Mouse (Mus musculus): Measurements from ENCODE around the gene Schip1.

The Schip1 gene

DNA sequence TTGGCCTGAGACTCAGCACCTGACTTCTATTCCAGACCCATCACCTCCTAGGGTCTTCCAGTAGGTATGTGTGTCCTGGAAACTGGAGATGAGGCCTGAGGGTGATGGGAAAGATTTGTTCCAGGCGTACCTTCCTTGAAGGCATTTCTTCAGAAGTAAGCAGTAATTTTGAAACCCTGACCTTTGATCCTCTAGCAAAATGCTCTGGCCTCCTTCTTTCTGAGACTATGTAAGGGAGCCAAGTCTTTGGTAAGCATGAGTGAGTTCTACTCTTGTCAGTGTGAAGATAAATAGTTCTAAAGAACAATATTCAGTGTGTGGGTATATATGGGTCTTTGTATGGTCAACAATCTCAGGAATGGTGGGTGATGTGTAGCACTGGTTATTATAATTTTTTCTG is 65.8 kb downstream of the Schip1 start:
- DNase-seq = no peak

DNA sequence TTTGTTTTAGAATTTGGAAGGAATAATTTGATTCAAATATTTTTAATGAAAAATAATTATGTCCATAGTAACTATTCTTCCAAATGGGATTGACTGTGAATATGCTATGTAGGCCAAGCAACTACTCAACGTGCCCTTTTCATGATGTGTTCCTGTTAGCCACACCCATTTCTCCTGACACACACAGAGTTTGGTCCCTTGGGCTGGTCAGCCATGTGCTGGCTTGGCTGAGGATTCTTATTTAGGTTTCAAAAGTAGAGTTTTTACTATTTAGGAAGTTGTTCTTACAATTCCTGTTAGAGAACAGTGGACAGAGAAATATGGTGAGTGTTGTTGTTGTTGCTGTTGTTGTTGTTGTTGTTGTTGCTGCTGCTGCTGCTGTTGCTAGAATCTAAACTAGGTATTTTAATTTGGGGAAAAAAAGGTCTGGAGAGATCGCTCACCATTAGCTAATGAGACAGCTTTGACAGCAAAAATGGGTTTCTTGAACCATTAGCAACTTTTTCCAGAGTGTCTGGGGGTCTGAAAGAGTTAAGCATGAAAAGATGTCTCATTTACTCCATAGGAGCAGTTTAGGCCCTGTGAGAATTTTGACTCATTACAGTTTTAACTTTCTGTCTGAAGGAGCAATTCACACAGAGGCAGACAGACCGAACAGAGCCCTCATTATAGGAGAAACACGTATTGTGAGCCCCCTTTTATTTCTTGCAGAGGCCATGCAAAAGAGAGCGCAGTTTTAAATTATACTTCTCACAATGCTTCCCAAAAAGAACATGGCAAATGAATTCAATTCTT is 74.4 kb downstream of the Schip1 start:
- no peak for DNase-seq

DNA sequence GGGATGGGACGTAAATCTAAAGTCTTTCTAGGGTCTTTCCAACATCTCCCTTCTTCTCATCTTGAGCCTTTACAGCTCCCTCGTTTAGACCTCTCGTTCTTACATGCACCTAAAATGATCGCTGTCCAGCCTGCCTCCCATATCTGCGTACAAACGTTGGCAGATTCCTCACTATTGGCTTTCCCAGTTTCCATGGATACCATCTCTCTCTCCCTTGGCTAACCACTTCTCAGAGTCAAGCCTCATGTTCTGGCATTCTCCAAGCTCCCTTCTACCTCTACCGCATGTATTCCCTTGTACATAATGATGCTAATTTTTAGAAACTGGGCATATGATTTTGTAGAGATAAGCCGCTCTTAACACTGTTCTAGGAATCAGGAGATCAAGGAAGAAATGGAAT is 86.1 kb downstream of the Schip1 start:
- no peak for DNase-seq

DNA sequence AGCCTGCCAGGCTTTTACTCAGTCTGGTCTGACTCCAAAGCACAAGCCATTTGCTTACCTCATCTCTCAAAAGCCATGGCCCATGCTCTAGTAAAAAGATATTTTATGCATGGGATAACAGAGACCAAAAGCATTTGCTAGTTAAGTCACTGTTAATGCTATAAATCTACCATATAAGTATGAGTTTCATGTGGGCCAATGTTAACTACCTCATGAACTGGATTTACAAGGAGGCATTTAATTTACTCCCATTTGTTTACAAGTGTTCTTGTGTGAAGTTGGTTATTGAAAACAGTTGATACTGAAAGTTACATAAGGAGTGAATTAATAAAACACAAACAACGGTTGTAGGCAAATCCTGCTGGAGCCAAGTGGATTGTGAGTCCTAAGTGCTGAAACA is 95.6 kb downstream of the Schip1 start:
- no peak for DNase-seq

DNA sequence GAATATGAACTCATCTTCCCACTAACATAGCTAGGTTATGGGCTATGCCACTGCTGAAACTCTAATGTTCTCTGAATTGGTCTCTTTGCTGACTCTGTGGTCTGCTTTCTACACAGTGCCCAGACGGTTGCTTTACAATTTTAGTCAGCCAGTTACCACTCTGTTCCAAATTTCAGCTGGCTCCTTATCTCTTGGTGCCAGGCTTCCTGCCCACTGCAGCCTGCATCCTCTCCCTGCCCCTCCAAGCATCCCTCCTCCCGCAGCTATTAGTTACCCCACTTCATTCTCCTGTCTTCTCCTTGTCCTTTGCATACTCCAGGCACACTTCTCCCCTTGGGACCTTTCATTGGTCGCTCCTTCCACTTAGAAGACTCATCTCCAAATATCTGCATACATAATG is 96.2 kb downstream of the Schip1 start:
- no peak for DNase-seq

DNA sequence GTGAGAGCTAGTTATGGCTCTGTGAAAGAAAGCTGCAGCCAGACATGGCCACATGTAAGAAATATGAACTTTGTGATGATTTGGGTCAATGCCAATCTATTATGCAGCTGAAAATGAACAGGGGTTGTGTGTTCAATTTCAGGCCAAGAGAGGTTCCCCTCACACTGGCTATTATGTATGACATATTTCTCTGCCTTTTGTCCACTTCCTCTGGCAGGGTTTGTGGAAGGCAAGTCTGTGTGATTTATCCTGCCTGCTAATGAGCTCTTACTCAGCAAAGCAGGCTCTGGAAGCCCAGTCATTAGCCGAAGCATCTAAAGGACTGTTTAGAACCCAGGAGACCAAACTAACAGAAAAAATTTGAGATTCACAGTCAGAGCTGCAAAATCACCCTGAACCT is 113.6 kb downstream of the Schip1 start:
- no peak for DNase-seq

DNA sequence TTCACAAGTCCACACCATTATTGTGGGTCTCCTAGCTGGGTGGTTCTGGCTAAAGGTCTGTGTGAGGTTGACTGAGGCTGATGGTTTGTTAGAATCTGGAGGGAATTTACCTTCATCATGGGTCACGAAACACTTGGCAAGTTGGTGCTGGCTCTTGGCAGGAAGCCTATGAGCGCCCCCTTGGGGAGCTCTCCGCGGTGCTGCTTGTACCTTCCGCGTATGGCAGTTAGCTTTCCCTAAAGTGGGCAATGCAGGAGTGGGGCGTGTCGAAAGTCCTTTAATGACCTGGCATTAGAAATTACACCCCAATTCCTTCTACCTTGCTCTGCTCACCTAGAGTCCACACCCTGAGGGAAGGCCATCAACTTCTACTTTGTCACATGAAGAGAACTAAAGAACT is 122.9 kb downstream of the Schip1 start:
- DNase-seq = no peak

DNA sequence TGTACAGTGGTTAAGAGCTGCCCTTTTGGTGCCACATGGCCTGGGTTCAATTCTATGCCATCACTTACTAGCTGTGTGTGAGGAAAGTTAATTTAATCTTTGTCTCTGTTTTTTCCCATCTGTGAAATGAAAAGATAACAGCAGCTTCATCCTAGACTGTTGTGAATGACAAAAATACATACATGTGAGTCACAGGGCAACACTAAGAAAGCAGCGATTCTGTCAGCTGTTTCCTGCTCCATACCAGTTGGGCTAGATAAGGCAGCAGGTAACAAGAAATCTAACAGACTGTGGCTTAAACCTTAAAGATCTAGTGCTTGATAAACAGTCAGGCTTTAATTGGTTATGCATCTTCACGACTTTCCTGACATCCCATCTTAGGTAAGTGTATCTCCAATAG is 124.5 kb downstream of the Schip1 start:
- DNase-seq = no peak

DNA sequence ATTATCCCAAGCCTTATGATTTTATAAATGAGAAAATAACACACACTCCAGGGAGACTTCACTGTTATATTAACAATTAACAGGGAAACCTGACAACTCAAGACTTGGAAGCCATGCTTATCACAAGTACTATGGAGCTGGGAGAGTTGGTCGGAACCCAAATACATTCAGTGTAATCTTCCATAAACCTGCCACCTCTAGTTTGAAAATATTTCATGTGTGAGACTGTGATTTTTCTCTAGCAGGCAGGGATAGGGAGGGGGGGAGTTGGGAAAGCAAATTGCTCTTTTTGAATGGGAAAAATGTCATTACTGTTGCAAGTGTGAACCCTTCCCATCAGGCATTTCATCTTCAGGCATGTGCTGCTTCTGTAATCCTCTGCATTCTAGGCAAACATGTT is 132.3 kb downstream of the Schip1 start:
- DNase-seq = no peak

DNA sequence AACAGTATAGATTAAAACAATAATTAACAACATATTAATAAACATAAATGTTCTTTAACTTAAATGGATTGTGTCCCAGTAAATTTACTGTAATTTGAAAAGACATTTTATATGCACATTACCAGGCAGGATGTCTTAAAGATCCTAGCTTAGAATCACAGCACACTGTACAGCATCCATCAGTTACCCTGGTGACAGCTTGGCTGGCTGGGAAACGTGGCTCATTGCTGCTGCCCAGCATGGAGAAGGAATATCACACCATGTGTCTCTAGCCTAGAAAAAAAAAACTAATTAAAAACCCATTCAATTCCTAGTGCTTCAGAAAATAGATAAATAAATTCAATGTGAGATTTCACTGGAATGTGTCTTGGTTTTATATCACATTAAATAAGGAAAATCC is 136.6 kb downstream of the Schip1 start:
- DNase-seq = no peak

DNA sequence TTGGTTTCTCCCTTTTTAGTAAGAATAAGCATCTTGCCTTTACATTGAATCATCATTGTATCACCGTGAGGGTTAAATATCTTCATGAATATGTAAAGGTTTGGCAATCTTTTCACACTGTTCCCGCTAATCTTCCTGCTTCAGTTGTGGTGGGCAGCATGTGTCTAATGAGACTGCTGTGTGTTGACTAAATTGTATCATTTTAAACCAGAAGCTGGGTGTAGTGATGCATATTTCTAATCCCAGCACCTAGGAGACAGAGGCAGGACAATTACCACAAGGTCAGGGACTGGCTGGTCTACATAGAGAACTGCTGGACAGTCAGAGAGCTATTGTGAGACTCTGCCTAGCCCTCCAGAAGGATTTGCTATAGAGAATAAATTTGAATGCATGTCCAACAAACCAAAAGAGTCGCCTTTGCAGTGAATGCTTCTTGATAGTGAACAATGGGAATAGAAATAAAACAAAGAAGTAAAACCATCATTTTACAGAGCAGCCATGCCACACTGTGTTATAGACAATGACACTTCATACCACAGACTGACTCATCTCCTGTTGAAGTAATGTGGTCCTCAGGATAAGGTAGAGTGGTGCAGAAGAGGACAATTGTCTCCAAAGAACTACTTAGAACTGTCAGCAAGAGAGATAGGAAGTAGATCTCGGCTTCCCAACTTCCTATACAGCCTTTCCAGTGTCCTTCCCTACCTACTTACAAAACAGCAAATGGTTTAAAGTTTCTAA is 137.7 kb downstream of the Schip1 start:
- no peak for DNase-seq

DNA sequence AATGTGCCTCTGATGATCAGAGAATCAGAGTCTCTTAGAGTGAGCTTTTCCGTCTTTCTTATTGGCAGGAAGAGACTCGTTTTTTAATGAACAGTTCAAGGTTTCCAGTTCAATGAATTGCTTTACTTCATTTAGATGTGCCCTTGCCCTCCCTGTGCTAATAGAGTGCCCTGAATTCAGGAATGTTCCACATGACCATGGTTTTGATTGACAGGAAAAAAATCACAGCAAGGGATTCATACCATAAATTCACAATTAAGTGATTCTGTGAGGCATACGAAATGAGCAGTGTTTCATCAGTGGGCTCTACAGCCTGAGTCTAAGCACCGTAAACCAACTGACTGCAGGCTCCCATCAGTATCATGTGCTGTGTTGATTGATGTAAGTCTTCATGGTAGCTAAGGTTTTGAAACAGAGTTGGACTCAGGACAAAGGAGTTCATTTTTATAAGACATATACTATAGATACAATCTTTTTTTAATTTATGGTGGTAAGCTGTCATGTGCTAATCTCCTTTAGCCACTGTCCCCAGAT is 139.4 kb downstream of the Schip1 start:
- DNase-seq = no peak

DNA sequence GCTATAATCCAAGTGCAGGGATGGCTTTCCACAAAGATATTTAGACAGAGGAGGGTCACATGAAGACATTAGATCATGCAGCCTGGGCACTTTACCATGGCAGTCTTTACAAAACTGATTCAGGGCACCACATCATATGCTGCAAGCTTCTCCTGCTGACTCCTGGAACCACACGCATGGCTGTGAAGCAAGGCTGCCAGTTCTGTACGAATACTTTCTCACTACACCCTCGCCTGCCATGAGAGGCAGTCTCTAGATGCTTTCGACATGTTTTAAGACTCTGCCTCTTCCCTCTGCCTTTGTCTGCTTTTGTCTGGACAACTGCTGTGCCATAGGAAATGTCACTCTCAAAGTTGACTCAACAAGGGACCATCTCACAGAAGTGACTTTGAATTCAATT is 145.8 kb downstream of the Schip1 start:
- no peak for DNase-seq

DNA sequence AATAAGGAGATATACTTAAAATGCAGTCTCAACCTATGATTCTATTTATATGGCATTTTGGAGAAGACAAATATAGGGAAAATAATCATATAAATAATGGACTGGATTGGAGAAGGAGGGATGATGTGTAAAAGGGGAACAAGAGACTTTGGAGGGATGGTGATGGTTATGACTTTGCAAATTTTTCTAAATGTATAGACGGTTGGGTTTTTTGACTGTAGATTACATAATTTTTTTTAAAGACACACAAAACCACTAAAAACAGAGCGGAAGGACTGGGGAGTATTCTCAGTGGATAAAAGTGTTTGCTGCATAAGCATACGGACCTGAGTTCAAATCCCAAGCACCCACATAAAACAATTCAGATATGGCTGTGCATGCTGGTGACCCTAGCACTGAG is 156.8 kb downstream of the Schip1 start:
- DNase-seq = no peak

DNA sequence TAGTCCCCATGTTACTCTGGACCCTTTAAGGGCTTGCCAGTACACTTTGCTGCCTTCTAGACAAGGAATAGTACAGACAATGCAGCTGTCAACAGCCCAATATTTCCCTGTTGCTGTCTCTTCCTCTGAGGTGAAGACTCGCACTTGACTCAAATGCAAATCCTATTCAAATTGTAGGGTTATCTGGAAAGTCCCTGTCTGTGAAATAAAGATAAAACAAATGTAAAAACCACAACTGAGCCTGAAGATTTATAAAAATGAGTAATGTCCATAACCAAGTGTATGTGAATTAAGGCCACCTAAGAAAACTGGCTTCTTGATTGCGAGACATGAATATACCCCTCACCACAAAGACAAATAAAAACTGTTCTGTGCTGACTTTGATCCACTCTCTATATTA is 175.3 kb downstream of the Schip1 start:
- no peak for DNase-seq

DNA sequence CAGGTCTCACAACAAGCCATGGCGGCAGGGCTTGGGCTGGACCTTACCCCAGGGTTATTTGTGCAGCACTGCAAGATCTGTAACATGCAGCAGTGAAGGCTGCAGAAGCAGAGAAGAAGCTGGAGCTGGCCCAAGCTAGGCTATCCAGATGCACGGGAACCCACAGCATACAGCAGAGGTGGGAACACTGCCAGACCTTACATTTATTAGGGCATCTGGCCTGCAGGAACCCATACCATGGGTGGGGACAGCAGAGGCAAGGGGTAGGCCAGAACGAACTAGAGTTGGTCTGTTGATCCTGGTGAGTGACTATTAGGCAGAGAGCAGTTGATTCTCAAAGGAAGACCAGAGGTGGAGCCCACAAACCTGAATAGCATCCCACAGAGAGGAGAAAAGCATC is 178.6 kb downstream of the Schip1 start:
- DNase-seq = no peak

DNA sequence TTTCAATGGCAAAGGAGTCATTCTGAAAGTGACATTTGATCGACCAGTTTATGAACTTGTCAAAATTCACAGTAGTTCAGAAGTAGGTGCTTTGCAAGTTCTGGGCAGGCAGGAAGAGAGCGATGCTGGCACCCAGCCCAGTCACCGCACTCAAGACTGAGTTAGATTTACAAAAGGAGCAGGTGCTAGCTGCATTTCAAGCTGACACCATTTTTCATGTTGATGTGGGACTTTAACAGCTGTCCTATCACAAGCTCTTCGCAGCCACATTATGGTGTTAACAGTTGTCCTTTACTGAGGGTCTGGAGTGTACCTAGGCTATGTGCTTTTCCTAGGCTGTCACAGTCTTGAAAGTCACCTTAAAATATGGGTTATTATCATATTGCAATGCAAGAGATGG is 181.6 kb downstream of the Schip1 start:
- no peak for DNase-seq

DNA sequence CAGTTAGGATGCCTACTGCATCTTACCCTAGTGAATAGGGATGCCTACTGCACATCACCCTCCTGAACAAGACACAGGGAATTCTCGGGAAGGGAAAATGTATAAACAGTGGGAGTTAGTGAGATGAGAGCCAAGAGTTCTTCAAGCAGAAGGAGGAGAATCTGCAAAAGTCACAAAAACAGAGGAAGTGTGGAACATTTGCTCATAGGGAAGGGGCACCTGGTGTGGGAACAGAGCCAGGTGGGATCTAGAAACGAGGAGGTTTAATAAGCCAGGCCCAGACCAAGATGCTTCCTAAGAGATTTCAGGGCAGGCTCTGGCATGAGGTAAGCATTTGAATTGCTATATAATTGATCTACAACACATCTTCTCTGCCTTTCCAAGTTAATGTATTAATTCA is 186.0 kb downstream of the Schip1 start:
- DNase-seq = no peak

DNA sequence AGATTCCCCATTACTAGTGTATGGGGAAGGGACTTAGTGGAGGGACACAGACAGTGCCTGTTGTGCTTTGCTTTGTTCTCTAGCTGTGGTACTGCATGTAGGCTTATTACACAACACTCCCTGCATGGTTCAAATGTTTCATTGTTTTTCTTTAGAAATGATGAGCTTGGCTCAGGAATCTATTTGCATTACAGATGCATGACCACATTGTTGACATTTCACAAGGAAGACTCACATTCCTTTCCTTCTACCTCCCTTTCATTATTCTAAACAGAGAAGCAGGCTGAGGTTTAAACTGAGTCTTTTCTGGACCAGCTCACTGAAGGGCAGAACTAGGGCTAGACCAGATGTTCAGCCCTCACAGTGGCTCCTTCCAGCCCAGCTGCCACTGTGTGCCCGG is 187.7 kb downstream of the Schip1 start:
- DNase-seq = no peak

DNA sequence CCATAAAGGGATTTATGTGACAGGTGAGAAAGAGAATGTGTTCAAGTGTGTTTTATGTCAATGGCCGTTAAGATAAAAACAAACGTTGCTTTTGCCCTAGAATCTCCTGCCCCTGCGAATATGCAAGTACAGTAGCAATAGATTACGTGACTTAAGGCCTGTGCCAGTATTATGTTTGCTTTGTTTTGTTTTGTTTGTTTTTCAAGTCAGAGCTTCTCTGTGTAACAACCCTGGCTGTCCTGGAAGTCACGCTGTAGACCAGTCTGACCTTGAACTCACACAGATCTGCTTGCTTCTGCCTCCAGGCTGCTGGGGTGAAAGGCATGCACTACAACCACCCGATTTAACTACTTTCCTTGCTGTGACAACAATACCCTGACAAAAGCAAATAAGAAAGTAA is 197.7 kb downstream of the Schip1 start:
- no peak for DNase-seq

DNA sequence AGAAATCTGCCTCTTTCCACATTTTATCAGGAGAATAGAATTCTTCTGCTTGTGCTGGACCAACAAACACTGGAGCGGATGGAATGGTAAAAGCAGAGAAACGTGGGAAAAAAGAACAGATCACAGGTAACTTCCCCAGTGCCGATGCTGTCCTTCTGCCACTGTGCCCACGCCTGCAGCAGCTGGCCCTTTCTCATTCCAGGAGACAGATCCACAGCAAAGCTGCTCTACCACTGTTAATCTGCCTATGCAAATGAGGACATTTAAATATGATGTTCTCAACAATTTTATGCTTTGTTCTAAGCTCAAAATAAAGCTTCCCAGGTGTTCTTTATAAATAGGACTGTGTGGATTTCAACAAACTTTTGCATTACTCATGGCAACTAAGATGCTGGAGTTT is 203.3 kb downstream of the Schip1 start:
- no peak for DNase-seq

DNA sequence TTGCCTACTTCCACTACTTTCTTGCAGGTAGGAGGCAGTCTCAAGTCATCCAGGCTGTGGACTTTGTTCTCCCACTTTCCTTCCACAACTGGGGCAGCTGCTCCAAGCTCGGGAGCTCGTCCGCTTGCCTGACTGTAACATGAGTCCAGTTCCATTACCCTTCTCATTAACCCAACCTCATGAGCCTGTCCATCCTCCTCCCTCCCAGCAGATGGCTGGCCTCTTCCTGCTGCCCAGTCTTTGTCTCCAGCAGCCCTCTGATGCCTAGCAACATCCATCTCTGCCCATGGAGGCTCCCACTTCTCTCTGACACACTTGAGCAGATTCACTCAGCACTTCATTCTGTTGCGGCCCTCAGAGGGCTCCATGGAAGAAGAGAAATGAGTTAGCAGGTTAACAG is 204.6 kb downstream of the Schip1 start:
- DNase-seq = no peak

DNA sequence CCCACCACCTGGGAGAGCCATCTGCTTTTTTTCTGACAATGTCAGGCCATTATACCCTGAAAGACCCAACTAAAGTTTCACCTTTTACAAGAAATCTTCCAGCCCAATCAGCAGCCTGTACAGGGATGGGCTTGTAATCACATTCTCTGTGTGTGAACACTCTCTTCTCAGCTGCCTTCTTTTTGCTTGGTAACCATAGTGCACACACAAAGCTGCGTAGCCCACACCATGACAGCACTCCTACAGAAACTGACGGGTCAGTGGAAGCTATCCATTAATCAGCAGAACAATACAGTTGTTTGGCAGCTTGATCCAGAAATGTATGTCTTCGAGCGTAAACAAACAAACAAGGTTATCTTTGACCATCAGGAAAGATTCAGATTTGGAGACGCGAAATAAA is 205.6 kb downstream of the Schip1 start:
- DNase-seq = no peak

DNA sequence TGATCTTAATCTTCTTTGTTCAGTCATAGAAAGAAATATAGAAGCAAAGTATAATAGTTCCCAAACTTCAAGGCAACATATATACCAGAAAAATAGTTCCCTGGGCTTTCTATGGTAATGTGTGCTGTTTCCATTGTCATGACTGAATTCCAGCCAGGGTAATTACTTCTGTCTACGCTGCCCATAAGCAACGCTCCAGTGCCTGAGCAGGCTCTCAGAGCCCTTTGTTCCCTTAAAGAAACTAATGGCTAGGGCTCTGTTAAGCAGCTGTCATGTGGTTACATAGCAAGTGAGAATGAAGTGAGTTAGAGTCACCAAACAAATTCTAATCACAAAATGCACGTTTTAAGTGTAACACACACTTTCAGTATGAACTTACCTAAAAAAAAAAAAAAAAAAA is 206.9 kb downstream of the Schip1 start:
- no peak for DNase-seq

DNA sequence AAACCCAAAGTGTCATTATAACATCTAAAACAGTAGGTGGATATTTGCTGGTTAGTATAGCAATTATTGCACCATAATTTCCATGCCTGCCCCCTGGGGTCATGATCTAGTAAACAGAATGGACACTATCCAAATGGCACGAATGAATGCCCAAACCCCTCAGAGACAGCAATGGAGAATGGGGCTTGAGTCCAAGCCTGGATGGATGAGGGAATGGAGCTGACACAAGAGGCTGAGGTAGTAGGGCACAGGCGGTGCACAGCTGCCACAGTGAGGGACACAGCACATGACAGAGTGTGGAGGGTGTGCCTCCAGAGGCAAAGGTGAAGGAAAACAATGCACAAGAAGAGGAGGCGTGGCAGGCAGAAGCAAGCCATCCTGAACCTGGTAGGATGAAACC is 207.3 kb downstream of the Schip1 start:
- no peak for DNase-seq
